Mouse (Mus musculus) heart, adult 2 months (tissue): ENCODE measurements at regions not wholly inside any gene's neighbourhood (a gene's known extent, or its start where the extent isn't known, plus 50 kb on each side); places are given as distances from the start of the nearest gene placed in this dataset.

Experiments used
- CTCF ChIP-seq: fragments of 200-600 bp; IDR thresholded peaks from 2 replicates; pipeline ENCODE4 v1.8.1; 2022; ENCODE audit warnings: antibody characterized with exemption, mild to moderate bottlenecking, moderate library complexity
- EP300 ChIP-seq: fragments of 200-500 bp; IDR thresholded peaks from 2 replicates; pipeline ENCODE4 v1.6.1; 2011; ENCODE audit warnings: low read depth, low read length, control low read depth; ENCODE audit not compliant: insufficient read depth
- POLR2A ChIP-seq: fragments of 200-500 bp; IDR thresholded peaks from 2 replicates; pipeline ENCODE4 v1.6.1; 2011; ENCODE audit warnings: mild to moderate bottlenecking, low read depth, low read length, control low read depth; ENCODE audit not compliant: insufficient read depth

- no peak for TF ChIP-seq CTCF
- TF ChIP-seq EP300 = no peak
- TF ChIP-seq POLR2A = no peak
These were observed 552.3 kb upstream of the Celf2 start for GRCm38 (mm10) chr2:8061687-8062086.
